Mouse (Mus musculus) kidney, adult 2 months (tissue): ENCODE measurements around the gene Ccdc96. TPM values are rescaled to one million over a fixed set of nuclear protein-coding genes. Genes with fewer than 3 reads are reported as not detected.
A peak's percentile ranks its signal among the peaks of the same experiment; 100 is the strongest.

Source experiments
- DNase-seq: peaks from one replicate; pipeline ENCODE4 v3.0.0; 2021
- H3K27ac ChIP-seq: fragments of 200-500 bp; 2 replicates; pipeline ENCODE4 v1.5.1; 2012; ENCODE audit warnings: low read depth, low read length, control low read depth, inconsistent platforms; ENCODE audit not compliant: insufficient read depth
- H3K27me3 ChIP-seq: fragments of 200-500 bp; replicated peaks from 2 replicates; pipeline ENCODE4 v1.6.1; 2012; ENCODE audit warnings: mild to moderate bottlenecking, moderate library complexity, low read length, inconsistent platforms; ENCODE audit not compliant: control insufficient read depth, insufficient read depth
- H3K36me3 ChIP-seq: fragments of 200-500 bp; 2 replicates; pipeline ENCODE4 v1.6.1; 2012; ENCODE audit warnings: mild to moderate bottlenecking, moderate library complexity, low read length, inconsistent platforms; ENCODE audit not compliant: control insufficient read depth, insufficient read depth
- H3K4me1 ChIP-seq: fragments of 200-500 bp; 2 replicates; pipeline ENCODE4 v1.6.1; 2011; ENCODE audit warnings: low read length; ENCODE audit not compliant: control insufficient read depth, insufficient read depth
- H3K4me3 ChIP-seq: fragments of 200-500 bp; 2 replicates; pipeline ENCODE4 v1.5.1; 2011; ENCODE audit warnings: mild to moderate bottlenecking, low read depth, low read length, control low read depth; ENCODE audit not compliant: insufficient read depth
- CTCF ChIP-seq: fragments of 200-500 bp; conservative IDR thresholded peaks from 2 replicates; pipeline ENCODE4 v1.5.1; 2011; ENCODE audit warnings: low read depth, mild to moderate bottlenecking, control low read depth, low read length, moderate library complexity, mixed read lengths; ENCODE audit not compliant: insufficient read depth, insufficient read length
- POLR2A ChIP-seq: fragments of 200-500 bp; IDR thresholded peaks from one replicate; pipeline ENCODE4 v1.6.1; 2011; ENCODE audit warnings: low read depth, low read length, control low read depth
- WGBS: fragments of 180-500 bp; shearing (Covaris S2); methylation state at CpG from one replicate; pipeline ENCODE4 v1.1.7; 2018; 5-methylcytosine and 5-hydroxymethylcytosine counted together
- polyA plus RNA-seq: library from polyadenylated mRNA; depleted of rRNA; stranded (reverse); fragments of >200 nt; gene quantifications from 2 replicates; pipeline ENCODE4 v1.2.3, GENCODE M21; 2012

The Ccdc96 gene
- polyA plus RNA-seq, 1 experiment = 0.28 TPM

GRCm38 (mm10) chr5:36474283-36474682 is 10.1 kb upstream of the Ccdc96 start:
- Histone ChIP-seq H3K4me1 (peaks cover 43% of the 10 kb centered on the region), H3K4me3 (no peak overlapping the region), H3K36me3 (peaks cover 12% of the 10 kb centered on the region; the same call in 1 of the 2 replicates), H3K27ac (no peak overlapping the region), H3K27me3 (no peaks in the 10 kb centered on the region)
- WGBS = 84% methylated on average over 5 of the region's 5 CpGs
- DNase-seq = peak; percentile 79
- TF ChIP-seq CTCF (peak; percentile 85), POLR2A (no peak)

- TF ChIP-seq CTCF (no peak), POLR2A (no peak)
- no peaks in the 10 kb centered on the region for H3K27me3 ChIP-seq
- no peak overlapping the region for H3K27ac ChIP-seq
- H3K4me3 ChIP-seq = no peak overlapping the region
- WGBS = 79% methylated on average over 3 of the region's 3 CpGs
- no peak for DNase-seq
- H3K4me1 ChIP-seq = peaks cover 37% of the 10 kb centered on the region
- H3K36me3 ChIP-seq = peaks cover under 1% of the 10 kb centered on the region; the same call in 1 of the 2 replicates
Measured at GRCm38 (mm10) chr5:36477486-36477885, 6.9 kb upstream of the Ccdc96 start.

GRCm38 (mm10) chr5:36478540-36479420 is 5.6 kb upstream of the Ccdc96 start:
- 52% methylated on average over 6 of the region's 6 CpGs for WGBS
- H3K27ac ChIP-seq = peak overlapping the region; percentile 42; the same call in 1 of the 2 replicates
- no peak overlapping the region for H3K4me3 ChIP-seq
- no peak for DNase-seq
- TF ChIP-seq CTCF = no peak
- no peak for TF ChIP-seq POLR2A
- no peaks in the 10 kb centered on the region for H3K36me3 ChIP-seq
- H3K4me1 ChIP-seq = peaks cover 35% of the 10 kb centered on the region
- no peaks in the 10 kb centered on the region for H3K27me3 ChIP-seq

- Histone ChIP-seq H3K4me1 (peaks cover 36% of the 10 kb centered on the region), H3K27ac (no peak overlapping the region), H3K36me3 (no peaks in the 10 kb centered on the region), H3K27me3 (no peaks in the 10 kb centered on the region), H3K4me3 (no peak overlapping the region)
- TF ChIP-seq CTCF = no peak
- no peak for TF ChIP-seq POLR2A
- 39% methylated on average over 2 of the region's 2 CpGs for WGBS
- no peak for DNase-seq
Measured at GRCm38 (mm10) chr5:36479735-36480134, 4.7 kb upstream of the Ccdc96 start.

- H3K4me1 ChIP-seq = peaks cover 40% of the 10 kb centered on the region
- H3K36me3 ChIP-seq = no peaks in the 10 kb centered on the region
- WGBS = 83% methylated on average over 4 of the region's 4 CpGs
- H3K27me3 ChIP-seq = no peaks in the 10 kb centered on the region
- TF ChIP-seq CTCF = no peak
- no peak for TF ChIP-seq POLR2A
- H3K27ac ChIP-seq = no peak overlapping the region
- DNase-seq = no peak
- H3K4me3 ChIP-seq = no peak overlapping the region
Measured at GRCm38 (mm10) chr5:36480398-36480797, 4.0 kb upstream of the Ccdc96 start.

GRCm38 (mm10) chr5:36481114-36481513 is 3.3 kb upstream of the Ccdc96 start:
- Histone ChIP-seq H3K4me3 (no peak overlapping the region), H3K36me3 (no peaks in the 10 kb centered on the region), H3K27ac (no peak overlapping the region), H3K4me1 (peaks cover 40% of the 10 kb centered on the region), H3K27me3 (no peaks in the 10 kb centered on the region)
- WGBS = 74% methylated on average over 1 of the region's 1 CpGs
- DNase-seq = no peak
- TF ChIP-seq POLR2A (no peak), CTCF (no peak)
